Mouse (Mus musculus) spleen, adult 12 weeks (tissue): ENCODE results near the gene Aim2.
"Not testable (repeated sequence)": the region's sequence is repeated elsewhere in the genome, so short reads cannot be mapped to it uniquely, and the experiment has no call there.

Experiments used
- DNase-seq: peaks from one replicate; pipeline ENCODE4 v3.0.0; 2022; ENCODE audit warnings: low spot score

Aim2 gene

DNA sequence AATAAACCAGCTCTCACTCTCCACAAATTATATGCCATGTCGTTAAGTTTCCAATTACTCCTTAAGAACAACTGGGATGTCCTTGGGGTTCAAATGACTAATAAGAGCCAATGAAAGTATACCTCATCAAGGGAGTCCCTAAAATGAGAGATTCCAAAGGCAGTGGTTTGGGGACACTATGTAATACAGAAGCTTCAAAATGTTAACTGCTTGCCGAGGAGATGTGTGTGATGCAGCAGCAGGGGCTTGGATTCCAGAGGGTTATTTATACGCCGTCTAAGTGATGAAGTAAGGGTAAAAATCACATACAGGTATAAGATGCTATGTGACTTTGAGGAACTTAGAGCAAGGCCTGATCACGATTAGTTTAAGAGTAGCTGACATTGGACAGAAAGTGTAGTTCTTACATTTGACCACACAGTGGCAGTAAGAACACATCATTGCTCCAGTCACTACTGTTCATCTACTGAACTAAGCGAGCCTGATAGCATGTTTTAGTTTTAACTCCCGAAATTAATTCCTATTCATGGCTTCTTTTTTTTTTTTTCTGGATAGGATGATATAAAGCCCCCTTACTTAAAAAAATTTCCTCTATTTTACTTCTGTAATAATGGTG lies 105.6 kb downstream of the Aim2 start:
- DNase-seq = no peak

DNA sequence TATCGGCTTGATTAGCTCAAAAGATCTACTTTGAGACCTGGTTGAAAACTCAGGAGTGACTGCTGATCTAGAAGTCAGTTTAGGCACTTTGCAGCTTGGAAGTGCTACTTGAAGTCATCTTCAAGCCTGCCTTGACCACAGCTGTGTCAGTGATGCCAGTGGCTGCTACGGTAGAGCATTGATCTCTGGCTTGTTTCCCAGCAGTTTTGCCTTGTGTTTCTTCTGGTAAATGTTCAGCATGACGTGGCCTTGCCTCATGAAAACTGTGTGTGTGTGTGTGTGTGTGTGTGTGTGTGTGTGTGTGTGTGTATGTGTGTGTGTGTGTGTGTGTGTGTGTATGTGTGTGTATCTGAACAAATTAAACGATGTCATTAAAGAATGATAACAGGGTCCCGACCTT lies 106.1 kb downstream of the Aim2 start:
- DNase-seq = no peak

DNA sequence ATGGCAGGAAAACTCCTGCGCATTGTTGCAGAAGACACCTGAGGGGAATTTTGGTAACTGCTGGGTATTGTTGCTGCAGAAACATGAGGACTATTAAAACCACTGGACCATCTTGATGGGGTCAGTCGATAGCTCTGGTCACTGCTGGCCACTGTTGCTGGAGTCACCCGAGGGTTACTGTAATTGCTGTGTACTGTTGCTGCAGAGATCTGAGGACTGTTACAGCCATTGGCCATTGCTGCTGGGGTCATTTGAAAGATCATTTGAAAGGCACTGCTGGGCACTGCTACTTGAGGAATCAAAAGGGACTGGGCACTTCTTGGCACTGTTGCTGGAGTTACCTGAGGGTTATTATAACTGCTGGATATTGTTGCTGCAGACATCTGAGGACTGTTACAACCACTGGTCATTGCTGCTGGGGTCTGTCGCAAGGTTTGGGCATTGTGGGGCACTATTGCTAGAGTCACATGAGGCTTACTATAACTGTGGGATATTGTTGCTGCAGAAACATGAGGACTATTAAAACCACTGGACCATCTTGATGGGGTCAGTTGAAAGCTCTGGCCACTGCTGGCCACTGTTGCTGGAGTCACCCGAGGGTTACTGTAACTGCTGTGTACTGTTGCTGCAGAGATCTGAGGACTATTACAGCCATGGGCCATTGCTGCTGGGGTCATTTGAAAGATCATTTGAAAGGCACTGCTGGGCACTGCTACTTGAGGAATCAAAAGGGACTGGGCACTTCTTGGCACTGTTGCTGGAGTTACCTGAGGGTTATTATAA lies 129.9 kb downstream of the Aim2 start:
- not testable (repeated sequence) for DNase-seq

DNA sequence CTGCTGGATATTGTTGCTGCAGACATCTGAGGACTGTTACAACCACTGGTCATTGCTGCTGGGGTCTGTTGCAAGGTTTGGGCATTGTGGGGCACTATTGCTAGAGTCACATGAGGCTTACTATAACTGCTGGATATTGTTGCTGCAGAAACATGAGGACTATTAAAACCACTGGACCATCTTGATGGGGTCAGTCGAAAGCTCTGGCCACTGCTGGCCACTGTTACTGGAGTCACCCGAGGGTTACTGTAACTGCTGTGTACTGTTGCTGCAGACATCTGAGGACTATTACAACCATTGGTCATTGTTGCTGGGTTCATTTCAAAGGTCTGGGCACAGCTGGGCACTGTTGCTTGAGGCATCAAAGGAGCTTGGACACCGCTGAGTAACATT lies 130.5 kb downstream of the Aim2 start:
- DNase-seq = not testable (repeated sequence)

DNA sequence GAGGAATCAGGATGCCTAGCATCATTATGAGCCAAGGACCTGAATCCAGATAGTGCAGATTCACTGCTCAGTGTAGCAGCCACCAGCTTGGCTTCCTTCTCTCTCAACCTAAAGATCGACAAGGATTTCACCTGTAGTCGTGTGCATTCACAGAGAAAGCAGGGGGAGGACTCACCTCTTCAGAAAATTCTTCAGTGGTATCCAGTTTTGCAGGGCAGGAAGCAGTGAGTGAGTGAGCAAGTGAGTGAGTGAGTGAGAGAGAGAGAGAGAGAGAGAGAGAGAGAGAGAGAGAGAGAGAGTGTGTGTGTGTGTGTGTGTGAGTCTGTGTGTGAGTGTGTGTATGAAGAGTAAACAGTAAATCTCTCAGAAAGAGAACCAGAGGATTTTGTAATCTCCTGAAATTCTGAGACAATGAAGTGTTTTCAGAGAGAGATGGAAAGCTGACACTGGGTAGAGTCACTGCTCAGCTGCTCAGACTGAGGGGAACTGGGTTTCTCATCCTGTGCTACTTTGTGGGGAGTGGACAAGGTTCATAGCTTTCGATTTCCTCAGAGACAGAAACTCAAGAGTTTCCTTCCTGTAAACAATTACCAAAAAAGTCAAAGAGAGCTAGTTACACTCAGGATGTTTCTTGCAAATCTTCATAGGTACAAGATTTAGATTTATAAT lies 140.3 kb downstream of the Aim2 start, which contains the start of gene Ifi206:
TSS of gene Ifi206 (minus strand) at position 230 of the 669 bp plus-strand sequence.
- not testable (repeated sequence) for DNase-seq

DNA sequence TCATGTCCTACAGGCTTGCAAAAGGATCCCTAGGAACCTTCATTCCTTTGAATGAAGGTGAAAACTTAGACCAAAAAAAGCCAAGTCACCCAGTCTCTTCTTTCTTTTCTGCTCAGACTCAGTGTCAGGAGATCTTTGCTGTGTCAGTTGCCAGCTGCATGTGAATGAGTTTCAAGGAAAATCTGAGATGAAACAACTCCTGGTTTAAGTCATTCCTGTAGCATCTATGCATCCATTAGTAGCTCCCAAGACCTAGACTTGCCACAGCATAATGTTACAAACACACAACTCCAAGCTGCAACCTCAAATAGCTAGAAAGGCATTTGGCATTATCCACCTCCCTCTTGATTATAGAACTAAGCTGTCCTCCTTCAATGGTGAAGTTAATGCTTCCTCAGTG lies 140.8 kb downstream of the Aim2 start:
- DNase-seq = not testable (repeated sequence)

DNA sequence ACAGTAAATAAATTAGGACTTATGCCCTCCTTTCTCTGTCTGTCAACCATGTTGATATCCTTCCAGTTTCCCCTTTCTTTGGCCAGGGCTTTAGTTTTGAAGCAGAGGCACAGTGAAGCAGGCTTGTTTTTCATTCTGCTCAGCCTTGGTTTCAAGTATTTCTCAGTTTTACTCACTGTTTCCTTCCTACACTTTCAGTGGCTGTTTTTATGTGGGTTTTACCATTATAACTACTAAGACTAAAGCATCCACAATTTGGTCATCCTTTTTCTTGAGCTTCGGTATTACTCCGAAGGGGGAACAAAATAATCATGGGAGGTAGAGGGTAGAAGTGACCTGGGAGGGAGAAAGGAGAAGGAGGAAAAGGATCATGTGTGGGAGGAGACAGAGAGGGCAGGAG lies 159.9 kb downstream of the Aim2 start:
- not testable (repeated sequence) for DNase-seq
